Mouse (Mus musculus) adipocyte (in vitro differentiated cells): ENCODE data around the gene Frat2.
A peak's percentile ranks its signal among the peaks of the same experiment; 100 is the strongest.

Experiments
- DNase-seq: peaks from one replicate; pipeline ENCODE4 v3.0.0-alpha.2; 2016; ENCODE audit warnings: low spot score

Gene Frat2

GRCm38 (mm10) chr19:41844345-41844744 is 3.6 kb downstream of the Frat2 start:
- DNase-seq = no peak

DNA sequence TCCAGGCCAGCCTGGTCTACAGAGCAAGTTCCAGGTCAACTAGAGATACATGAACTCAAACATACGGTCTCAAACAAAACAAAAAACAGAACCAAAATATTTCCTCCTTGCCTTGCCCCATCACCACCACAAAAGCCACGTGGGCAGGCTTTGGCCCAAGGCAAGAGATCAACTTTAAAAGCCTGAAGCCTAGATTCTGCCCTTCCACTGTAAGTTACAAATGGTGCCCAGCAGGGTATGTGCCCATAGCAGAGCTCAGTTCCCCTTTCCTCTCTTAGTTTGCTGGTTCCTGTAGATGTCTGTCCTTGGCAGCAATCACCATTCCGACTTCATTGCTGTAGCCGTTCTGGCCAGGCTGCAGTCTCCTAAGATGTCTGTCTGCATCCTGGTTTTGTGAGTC is 5.2 kb downstream of the Frat2 start:
- DNase-seq = no peak

DNA sequence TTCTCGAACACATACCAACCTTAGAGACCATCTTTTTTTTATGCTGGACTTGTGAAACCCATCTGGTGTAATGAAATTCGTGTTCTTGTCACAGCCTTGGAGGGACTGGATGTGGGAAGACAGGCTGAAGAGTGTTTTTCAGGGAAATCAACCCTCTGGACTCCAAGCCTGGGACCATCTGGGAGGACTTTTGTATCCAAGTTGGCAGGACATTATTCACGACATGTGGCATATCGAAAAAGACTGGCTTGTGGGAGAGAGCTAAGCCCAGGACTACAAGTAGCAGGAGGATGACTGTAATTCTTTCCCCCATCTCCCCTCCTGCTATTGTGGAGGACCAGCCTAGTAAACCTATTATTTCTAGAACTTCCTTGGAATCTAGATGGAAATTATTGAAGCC is 5.7 kb downstream of the Frat2 start:
- no peak for DNase-seq

- DNase-seq = no peak
Measured at GRCm38 (mm10) chr19:41841105-41841750, 6.7 kb downstream of the Frat2 start.

- no peak for DNase-seq
Measured at GRCm38 (mm10) chr19:41839685-41840084, 8.2 kb downstream of the Frat2 start.

DNA sequence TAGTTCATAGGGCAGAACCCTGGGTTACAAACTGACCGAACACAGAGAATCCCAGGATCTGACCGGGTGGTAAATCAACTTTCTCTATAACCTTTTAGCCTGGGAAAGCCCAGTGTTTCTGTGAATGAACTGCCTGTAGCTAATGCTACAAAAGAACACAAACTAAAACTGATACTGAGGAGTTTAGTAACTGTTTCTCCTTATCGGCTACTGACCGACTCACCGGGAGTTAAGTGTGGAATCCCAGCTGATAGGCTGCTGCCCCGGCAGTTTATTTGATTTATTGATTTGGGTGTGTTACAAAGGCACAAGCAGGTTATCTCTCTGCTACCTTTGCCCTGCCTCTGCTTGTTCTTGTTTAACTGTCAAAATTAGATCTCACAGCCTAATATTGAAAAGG is 9.1 kb downstream of the Frat2 start:
- no peak for DNase-seq

DNA sequence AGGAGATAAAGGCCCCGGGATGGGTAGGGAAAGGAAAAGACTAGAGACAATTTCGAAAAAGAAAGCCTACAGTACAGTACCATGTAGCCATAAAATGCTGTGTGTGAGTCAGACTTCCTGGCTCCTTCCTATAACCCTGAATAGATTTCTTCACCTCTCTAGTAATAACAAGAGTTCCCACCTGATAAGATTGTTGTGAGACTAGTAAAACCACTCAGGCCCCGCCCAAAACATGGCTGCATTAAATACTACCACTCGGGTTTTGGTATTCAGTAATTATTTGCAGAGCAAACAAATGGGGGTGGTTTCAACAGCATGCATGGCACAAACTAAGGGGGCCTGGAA is 10.0 kb downstream of the Frat2 start:
- DNase-seq = no peak

- no peak for DNase-seq
Measured at GRCm38 (mm10) chr19:41837194-41837916, 10.6 kb downstream of the Frat2 start.

- no peak for DNase-seq
Measured at GRCm38 (mm10) chr19:41836719-41837118, 11.2 kb downstream of the Frat2 start.

DNA sequence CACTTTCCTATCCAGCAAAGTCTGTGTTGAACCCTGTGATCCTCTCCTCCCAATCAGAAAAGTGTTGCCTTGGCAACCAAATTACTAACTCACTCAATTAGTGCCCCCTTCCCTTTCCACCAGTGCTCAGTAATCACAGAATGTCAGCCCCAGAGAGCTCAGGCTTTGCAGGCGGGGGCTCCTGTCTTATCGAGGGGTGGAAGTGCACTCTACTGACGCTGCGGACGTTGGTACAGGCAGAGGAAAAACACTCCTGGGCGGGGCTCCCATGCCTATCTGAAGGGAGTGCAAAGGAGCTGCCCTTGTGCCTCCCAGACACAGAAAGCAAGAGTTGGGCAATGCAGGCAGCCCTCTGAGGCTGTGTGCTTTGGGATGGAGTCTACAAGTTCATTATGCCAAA is 12.1 kb downstream of the Frat2 start:
- no peak for DNase-seq

- no peak for DNase-seq
Measured at GRCm38 (mm10) chr19:41835407-41835806, 12.5 kb downstream of the Frat2 start.

- DNase-seq = no peak
Measured at GRCm38 (mm10) chr19:41832501-41833201, 15.3 kb downstream of the Frat2 start.

DNA sequence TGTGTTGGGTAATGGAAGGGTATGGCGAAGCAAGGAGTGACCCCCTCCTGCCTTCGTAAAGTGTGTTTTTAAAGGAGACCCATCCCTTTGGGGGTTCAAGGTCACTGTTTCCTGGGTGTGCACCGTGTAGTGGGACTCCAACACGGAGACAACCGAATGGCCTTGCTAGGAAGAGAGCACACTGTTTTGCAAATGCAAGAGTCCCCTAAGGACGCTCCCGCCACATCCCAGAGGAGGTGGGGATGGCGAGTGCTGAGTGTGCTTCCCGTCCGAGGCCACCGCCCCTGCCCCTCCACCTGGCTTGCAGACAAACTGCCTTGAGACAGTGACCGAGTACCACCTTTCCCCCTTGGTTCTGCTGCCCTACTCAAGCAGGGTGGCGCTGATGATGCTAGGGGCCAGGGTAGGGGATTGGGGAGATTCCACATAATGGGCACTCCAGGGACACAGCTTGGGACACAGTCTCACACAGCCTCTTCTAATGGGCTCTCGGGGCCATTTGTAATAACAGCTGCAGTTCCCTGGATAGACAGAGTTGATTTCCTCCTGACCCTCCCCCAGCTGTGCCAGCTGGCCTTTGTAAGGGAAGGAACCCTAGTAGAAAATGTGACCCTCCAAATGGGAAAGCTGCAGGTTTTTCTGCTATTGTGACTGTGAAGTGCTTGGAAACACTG is 16.1 kb downstream of the Frat2 start:
- no peak for DNase-seq

DNA sequence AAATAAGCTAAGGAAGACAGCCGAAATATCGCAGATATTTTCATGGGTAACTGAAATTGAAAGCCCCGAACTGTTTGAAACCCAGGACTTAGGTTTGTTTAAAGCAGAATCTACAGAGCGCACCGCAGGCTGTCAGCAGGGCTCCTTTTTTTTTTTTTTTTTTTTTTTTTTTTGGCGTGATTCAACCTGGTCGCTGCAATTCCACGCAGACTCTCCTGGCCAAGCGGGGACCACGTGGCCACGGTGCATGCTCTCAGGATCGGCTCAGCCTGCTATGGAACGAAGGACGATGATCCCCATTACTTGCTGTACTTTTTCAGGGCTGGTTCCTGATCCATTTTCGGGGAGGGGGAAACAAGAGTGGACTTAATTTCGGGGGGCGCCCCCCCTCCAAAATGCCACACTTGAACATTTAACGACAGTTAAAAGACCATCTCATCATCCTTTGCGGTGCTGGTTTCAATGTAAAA is 16.8 kb downstream of the Frat2 start:
- no peak for DNase-seq

DNA sequence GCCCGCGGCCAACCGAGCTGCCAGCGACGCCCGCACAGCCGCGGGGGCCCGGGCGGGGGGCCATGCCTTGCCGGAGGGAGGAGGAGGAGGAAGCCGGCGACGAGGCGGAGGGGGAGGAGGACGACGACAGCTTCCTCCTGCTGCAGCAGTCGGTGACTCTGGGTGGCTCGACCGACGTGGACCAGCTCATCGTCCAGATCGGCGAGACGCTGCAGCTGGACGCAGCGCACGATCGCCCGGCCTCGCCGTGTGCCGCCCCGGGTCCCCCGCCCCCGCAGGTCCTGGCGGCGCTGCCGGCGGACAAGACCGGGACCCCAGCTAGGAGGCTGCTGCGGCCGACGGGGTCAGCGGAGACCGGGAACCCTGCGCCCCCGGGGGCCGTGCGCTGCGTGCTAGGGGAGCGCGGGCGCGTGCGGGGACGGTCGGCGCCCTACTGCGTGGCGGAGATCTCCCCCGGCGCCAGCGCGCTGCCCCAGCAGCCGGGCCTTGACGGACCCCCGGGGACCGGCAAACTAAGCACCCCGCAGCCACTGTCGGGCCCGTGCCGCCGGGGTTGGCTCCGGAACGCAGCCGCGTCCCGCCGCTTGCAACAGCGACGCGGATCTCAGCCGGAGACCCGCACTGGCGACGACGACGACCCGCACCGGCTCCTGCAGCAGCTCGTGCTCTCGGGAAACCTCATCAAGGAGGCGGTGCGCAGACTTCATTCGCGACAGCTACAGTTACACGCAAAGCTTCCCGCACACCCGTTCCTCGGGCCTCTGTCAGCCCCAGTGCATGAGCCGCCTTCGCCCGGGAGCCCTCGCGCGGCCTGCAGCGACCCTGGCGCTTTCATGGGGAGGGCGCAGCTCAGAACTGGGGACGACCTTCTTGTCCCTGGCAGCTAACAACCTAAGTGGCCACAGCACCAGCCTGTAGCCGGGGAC is 17.6 kb downstream of the Frat2 start:
- no peak for DNase-seq

DNA sequence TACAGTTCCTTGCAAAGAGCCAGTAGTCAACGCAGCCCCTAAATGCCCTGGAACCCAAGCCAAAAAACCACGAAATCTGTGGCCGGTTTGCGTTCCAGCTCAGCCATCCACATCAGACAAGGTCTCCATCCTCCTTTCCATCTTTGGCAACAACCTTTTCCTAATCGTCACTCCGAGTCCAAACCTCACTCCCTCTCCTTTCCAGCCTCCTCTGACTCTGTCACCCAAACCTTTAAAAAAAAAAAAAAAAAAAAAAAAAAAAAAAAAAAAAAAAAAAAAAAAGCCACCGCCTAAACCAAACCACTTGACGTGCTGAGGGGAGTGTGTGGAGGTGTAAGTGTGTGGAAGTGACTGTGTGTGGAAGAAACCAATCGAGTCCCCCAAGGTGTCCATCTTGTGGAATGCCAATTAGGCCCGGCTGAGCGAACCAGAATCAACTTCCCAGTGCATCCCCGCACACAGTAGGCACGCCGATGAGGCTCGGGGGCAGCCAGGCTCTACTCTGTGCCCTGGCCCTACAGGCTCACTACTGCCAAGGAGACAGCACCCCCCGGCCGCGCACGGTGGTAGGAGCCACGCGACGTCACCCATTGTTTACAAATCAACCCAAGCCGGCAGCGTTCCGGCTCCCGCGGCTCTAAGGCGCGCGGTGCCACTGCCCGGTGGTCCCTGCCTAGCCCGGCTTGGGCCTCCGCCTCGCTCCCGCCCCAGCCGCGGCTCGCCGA is 18.4 kb downstream of the Frat2 start, which contains the start of gene Frat1:
Gene Frat1, plus strand, starts transcription at position 590 of the 725 bp plus-strand sequence.
- peak; percentile 68 for DNase-seq

- no peak for DNase-seq
Measured at GRCm38 (mm10) chr19:41828941-41829340, 19.0 kb downstream of the Frat2 start.

DNA sequence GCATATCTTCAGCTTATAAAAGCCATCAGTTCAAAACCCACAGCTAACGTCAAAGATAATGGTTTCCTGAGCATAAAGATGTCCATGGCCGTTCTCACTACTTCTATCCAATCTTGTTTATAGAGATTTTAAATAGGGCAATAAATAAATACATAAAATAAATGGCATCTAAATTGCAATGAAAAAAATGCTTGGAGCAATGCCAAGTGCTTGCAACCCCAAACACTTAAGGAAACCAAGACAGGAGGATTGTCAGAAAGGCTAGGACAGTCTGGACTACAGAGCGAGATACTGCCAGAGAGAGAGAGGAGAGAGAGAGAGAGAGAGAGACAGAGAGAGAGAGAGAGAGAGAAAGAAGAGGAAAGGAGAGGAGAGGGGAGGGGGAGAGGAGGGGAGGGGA is 21.4 kb downstream of the Frat2 start:
- DNase-seq = no peak

DNA sequence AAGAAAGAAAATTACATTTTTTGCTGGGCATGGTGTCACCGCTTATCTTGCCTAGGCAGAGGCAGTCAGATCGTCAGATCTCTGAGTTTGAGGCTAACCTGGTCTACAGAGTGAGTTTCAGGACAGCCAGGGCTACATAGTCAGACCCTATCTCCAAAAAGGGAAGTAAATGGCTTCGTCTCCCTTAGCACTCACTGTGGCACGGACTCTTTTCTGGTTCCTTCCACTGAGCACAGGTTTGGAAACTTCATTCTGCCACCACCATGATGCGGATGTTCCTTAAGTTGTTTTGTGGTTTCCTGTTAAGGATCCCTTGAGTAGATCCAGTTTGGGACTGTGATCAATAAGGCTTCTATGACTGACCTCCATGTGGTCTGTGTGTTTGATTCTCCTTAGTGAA is 23.0 kb downstream of the Frat2 start:
- DNase-seq = no peak

- DNase-seq = no peak
Measured at GRCm38 (mm10) chr19:41822589-41822988, 25.3 kb downstream of the Frat2 start.

DNA sequence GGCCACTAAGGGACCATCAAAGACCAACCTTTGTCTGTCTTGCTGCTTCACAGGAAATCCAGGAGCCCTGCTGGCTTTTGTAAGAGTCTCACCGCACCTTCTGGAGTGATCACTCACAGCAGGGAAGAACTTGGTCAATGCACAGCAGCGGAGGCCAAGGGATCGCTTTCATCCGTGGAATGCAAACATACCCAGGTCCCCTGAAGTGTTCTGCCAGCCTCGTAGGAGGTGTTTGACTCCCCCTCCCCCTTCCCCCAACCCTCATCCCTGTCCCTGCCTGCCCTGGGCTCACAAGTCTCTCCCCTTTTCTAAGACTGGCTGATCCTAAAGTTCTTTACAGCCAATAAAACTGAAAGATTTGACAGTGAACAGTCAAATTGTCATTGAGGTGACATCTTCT is 26.5 kb downstream of the Frat2 start:
- DNase-seq = no peak
